Mouse (Mus musculus): ENCODE data around the gene Hipk1.
"Not testable (repeated sequence)": the region's sequence is repeated elsewhere in the genome, so short reads cannot be mapped to it uniquely, and the experiment has no call there.

- TF ChIP-seq CHD2 (IDR thresholded peaks at IDR 0.05; ENCODE audit: low read depth, low read length); HCFC1 (IDR thresholded peaks at IDR 0.05; ENCODE audit: borderline replicate concordance, insufficient read depth, low read length); ZNF384 (IDR thresholded peaks at IDR 0.05; ENCODE audit: low read depth, low read length); MAFK (IDR thresholded peaks at IDR 0.05; ENCODE audit: insufficient read depth, low read depth, low read length): not testable (repeated sequence)
These were observed 49.6 kb upstream of the Hipk1 start for GRCm38 (mm10) chr3:103840946-103841345.

Measured in ES-E14 (cell line).